Mouse (Mus musculus): ENCODE data around the gene Stau1. TPM values are rescaled to one million over a fixed set of nuclear protein-coding genes. Genes with fewer than 3 reads are reported as not detected.

The Stau1 gene
- polyA plus RNA-seq, 1 experiment, result 21.7 TPM

DNA sequence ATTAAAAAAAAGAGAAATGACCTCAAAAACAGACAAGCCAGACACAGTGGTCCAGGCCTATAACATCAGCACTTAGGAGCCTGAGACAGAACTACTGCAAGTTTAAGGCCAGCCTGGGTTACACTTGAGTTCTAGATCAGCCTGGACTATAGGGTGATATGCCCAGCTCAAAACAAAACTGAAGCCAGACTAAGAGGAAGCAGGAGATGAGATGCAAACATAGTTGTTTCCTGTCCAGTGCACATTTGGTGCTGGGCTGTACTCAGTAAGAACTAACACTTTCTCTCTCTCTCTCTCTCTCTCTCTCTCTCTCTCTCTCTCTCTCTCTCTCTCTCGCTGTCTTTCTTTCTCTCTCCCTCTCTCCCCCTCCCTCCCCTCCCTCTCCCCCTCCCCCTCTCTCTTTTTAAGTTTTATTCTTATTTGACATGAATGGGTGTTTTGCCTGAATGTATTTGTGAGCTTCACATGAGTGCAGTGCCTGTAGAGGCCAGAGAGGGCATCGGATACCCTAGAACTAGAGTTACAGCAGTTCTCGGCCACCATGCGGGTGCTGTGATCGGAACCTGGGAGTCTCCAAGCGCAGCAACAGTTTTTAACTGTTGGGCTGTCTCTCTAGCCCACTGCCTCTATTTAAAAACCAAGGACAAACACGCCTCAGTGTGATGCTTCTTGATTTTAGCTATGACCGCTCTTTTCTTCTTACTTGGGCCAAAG lies 95.2 kb downstream of the Stau1 start:
- H3K36me3 ChIP-seq (ENCODE audit: control insufficient read depth, insufficient read depth, low read length), result no peaks in the 10 kb centered on the region
- no peaks in the 10 kb centered on the region for H3K27me3 ChIP-seq (ENCODE audit: control insufficient read depth, insufficient read depth, low read length)
- H3K27ac ChIP-seq (ENCODE audit: control insufficient read depth, insufficient read depth, low read depth, low read length), result no peak overlapping the region
- no peak for TF ChIP-seq POLR2A (IDR thresholded peaks at IDR 0.05; ENCODE audit: control insufficient read depth, low read depth, low read length)
- TF ChIP-seq CTCF (IDR thresholded peaks at IDR 0.05; ENCODE audit: control insufficient read depth, insufficient read depth, insufficient replicate concordance, low read depth, low read length), result no peak
- peaks cover 3% of the 10 kb centered on the region; the same call in 1 of the 2 replicates for H3K4me1 ChIP-seq (ENCODE audit: control insufficient read depth, insufficient read depth, low read length)
- no peak overlapping the region for H3K4me3 ChIP-seq (ENCODE audit: control insufficient read depth, low read depth, low read length)

DNA sequence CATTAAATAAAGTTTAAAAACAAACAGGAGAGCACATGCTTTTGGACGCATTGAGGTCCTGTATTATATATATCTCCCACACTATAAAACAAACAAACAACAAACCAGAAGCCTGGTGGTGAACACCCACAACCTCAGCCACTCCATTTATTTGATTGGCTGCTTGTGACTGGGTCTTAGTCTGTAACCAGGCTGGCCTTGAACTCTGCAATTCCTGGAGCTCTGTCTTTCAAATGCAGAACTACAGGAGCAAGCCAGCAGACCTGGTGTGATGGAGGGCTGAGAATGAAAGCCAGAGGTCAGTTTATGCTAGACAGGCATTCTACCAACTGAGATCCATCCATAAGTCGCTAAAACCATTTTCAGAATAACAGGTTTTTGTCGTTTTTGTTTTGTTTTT lies 96.4 kb downstream of the Stau1 start:
- TF ChIP-seq CTCF (IDR thresholded peaks at IDR 0.05; ENCODE audit: control insufficient read depth, insufficient read depth, insufficient replicate concordance, low read depth, low read length), result no peak
- no peak for TF ChIP-seq POLR2A (IDR thresholded peaks at IDR 0.05; ENCODE audit: control insufficient read depth, low read depth, low read length)
- Histone ChIP-seq H3K27ac (ENCODE audit: control insufficient read depth, insufficient read depth, low read depth, low read length) (no peak overlapping the region), H3K27me3 (ENCODE audit: control insufficient read depth, insufficient read depth, low read length) (no peaks in the 10 kb centered on the region), H3K4me1 (ENCODE audit: control insufficient read depth, insufficient read depth, low read length) (no peaks in the 10 kb centered on the region), H3K4me3 (ENCODE audit: control insufficient read depth, low read depth, low read length) (no peak overlapping the region), H3K36me3 (ENCODE audit: control insufficient read depth, insufficient read depth, low read length) (no peaks in the 10 kb centered on the region)

GRCm38 (mm10) chr2:166899161-166899560 lies 96.9 kb downstream of the Stau1 start:
- Histone ChIP-seq H3K4me1 (ENCODE audit: control insufficient read depth, insufficient read depth, low read length) (no peaks in the 10 kb centered on the region), H3K4me3 (ENCODE audit: control insufficient read depth, low read depth, low read length) (no peak overlapping the region), H3K27ac (ENCODE audit: control insufficient read depth, insufficient read depth, low read depth, low read length) (no peak overlapping the region), H3K27me3 (ENCODE audit: control insufficient read depth, insufficient read depth, low read length) (no peaks in the 10 kb centered on the region), H3K36me3 (ENCODE audit: control insufficient read depth, insufficient read depth, low read length) (no peaks in the 10 kb centered on the region)
- TF ChIP-seq CTCF (IDR thresholded peaks at IDR 0.05; ENCODE audit: control insufficient read depth, insufficient read depth, insufficient replicate concordance, low read depth, low read length) (no peak), POLR2A (IDR thresholded peaks at IDR 0.05; ENCODE audit: control insufficient read depth, low read depth, low read length) (no peak)

Other genes with a start within 250 kb of the Stau1 start
- 31.2 and 32.0 TPM in 2 replicates for gene Trp53rkb, start 203.8 kb downstream of the Stau1 start, polyA plus RNA-seq (2012; rRNA removed)
- 19.1 TPM in 2 replicates for gene Arfgef2, start 190.7 kb downstream of the Stau1 start, polyA plus RNA-seq (2012; rRNA removed)
- gene Cse1l, start 90.3 kb downstream of the Stau1 start, polyA plus RNA-seq (2012; rRNA removed), result 21.9 and 27.6 TPM in 2 replicates
- 17.5 and 19.1 TPM in 2 replicates for gene Ddx27, start 18.9 kb upstream of the Stau1 start, polyA plus RNA-seq (2012; rRNA removed)
- gene Znfx1, start 66.7 kb upstream of the Stau1 start, polyA plus RNA-seq (2012; rRNA removed), result 42.7 and 43.3 TPM in 2 replicates
- gene Kcnb1, start 193.9 kb upstream of the Stau1 start, polyA plus RNA-seq (2012; rRNA removed), result 2.8 and 3.1 TPM in 2 replicates
- 7.2 and 9.1 TPM in 2 replicates for gene Ptgis, start 244.3 kb upstream of the Stau1 start, polyA plus RNA-seq (2012; rRNA removed)

Measured in testis, adult 2 months (tissue).